Comparison of ENCODE assay signal across 14 mouse cellular contexts in the genomic region with DNA sequence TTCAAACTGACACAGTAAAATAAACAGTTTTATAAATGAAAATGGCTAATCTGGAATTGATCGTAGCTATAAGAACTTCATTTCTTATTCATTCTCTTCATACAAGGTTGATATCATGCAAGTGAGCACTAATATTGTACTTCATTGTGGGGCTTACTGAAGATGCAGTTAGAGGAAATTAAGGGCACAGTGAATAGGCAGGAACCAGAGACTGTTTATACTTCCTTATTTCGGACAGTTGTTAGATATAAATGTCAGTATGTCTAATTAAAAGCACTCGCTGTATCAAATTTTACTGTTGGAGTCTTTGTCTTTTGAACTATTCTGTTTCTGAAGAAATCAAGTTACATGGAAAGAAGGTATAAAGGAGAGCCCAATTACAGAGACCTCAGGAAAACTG.
"Had no signal": no experiment of that assay in that cellular context is flagged by ENCODE, and none has a peak within 500 bp of the region (broad histone marks: within the 10 kb centered on the region; RNA-seq: fewer than 3 reads in every experiment).

No protein-coding gene starts in this region.

- H3K27ac ChIP-seq: kidney, embryonic 15.5 days; left cerebral cortex, adult 2 months; limb, embryonic 10.5 days; liver, embryonic 15.5 days; midbrain, embryonic 12.5 days; neural tube, embryonic 13.5 days had no signal

- H3K9ac ChIP-seq: kidney, embryonic 15.5 days; liver, embryonic 15.5 days; midbrain, embryonic 12.5 days; neural tube, embryonic 13.5 days had no signal

- H3K4me2 ChIP-seq: liver, embryonic 11.5 days; liver, embryonic 15.5 days; midbrain, embryonic 12.5 days; neural tube, embryonic 13.5 days had no signal

- H3K27me3 ChIP-seq: kidney, embryonic 15.5 days; liver, embryonic 15.5 days; midbrain, embryonic 12.5 days; neural tube, embryonic 13.5 days had no signal

- H3K9me3 ChIP-seq: kidney, embryonic 15.5 days; limb, embryonic 10.5 days; liver, embryonic 15.5 days; midbrain, embryonic 12.5 days; neural tube, embryonic 13.5 days had no signal

- H3K36me3 ChIP-seq: kidney, embryonic 15.5 days; limb, embryonic 10.5 days; liver, embryonic 15.5 days; midbrain, embryonic 12.5 days; neural tube, embryonic 13.5 days had no signal

- H3K4me3 ChIP-seq: kidney, embryonic 15.5 days; left cerebral cortex, adult 2 months; limb, embryonic 10.5 days; liver, embryonic 15.5 days; midbrain, embryonic 12.5 days; neural tube, embryonic 13.5 days had no signal

- ATAC-seq: midbrain, embryonic 16.5 days had no signal

- DNase-seq: lung, adult 2 months; retina, postnatal 1 day; right cerebral cortex, postnatal 4 days; spleen, adult 18-20 months; thymus, adult 18-20 months; thymus, postnatal 25 days had no signal

- H3K4me1 ChIP-seq: liver, embryonic 15.5 days had no signal
